Mouse (Mus musculus) G1E-ER4 (cell line): ENCODE results near the gene Akap12. TPM values are rescaled to one million over a fixed set of nuclear protein-coding genes. Genes with fewer than 3 reads are reported as not detected.

ENCODE experiments used
- GATA1 ChIP-seq: IDR thresholded peaks from one replicate; pipeline ENCODE4 v1.8.0; 2012; ENCODE audit warnings: low read length, inconsistent platforms
- polyA plus RNA-seq: library from polyadenylated mRNA; stranded (reverse); fragments of >175 nt; gene quantifications from 2 replicates; pipeline ENCODE4 v1.2.3, GENCODE M21; 2012

The Akap12 gene
- polyA plus RNA-seq, 1 experiment, result not detected

GRCm38 (mm10) chr10:4374239-4374638 is 108.1 kb downstream of the Akap12 start:
- TF ChIP-seq GATA1, result no peak

- TF ChIP-seq GATA1, result no peak
Measured at GRCm38 (mm10) chr10:4374734-4375133, 108.6 kb downstream of the Akap12 start.

DNA sequence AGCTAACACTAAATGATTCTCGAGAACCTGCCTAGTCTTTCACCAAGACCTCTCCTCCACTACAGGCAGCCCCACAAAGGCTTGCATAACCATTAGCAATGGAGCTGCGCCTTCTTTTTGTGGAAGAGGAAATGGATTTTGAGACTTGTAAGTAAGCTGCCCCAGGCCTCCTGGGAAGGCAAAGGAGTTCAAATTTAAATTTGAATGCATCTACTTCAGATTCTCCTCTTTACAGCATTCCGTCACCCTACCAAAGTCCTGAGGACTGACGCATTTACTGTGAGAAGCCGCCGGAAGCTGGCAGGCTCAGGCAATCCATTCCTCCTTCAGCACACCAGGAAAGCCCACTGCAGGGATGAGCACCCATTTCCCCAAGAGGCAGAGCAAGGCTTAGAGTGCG is 109.1 kb downstream of the Akap12 start:
- TF ChIP-seq GATA1, result no peak

DNA sequence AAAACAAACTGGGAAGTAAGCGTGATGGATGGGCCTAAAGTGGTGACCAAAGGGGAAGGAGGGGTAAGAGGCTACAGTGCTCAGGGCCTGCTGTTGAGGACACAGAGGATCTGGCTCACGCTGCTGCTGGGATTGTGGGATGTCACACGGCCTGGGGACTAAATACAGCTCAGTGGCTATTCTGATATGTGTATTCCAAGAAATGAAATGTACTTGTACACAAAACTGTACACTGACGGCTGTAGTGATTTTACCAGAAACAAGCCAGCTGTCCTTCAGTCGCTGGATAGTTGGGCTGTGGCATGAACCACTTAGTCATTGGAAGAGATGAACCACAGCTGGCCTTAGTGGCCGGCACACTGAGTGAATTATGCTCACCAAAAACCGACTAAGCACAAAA is 110.3 kb downstream of the Akap12 start:
- no peak for TF ChIP-seq GATA1

GRCm38 (mm10) chr10:4376931-4377330 is 110.8 kb downstream of the Akap12 start:
- TF ChIP-seq GATA1, result no peak

GRCm38 (mm10) chr10:4380748-4381147 is 114.6 kb downstream of the Akap12 start:
- TF ChIP-seq GATA1, result no peak

GRCm38 (mm10) chr10:4384244-4384643 is 118.1 kb downstream of the Akap12 start:
- TF ChIP-seq GATA1, result no peak

DNA sequence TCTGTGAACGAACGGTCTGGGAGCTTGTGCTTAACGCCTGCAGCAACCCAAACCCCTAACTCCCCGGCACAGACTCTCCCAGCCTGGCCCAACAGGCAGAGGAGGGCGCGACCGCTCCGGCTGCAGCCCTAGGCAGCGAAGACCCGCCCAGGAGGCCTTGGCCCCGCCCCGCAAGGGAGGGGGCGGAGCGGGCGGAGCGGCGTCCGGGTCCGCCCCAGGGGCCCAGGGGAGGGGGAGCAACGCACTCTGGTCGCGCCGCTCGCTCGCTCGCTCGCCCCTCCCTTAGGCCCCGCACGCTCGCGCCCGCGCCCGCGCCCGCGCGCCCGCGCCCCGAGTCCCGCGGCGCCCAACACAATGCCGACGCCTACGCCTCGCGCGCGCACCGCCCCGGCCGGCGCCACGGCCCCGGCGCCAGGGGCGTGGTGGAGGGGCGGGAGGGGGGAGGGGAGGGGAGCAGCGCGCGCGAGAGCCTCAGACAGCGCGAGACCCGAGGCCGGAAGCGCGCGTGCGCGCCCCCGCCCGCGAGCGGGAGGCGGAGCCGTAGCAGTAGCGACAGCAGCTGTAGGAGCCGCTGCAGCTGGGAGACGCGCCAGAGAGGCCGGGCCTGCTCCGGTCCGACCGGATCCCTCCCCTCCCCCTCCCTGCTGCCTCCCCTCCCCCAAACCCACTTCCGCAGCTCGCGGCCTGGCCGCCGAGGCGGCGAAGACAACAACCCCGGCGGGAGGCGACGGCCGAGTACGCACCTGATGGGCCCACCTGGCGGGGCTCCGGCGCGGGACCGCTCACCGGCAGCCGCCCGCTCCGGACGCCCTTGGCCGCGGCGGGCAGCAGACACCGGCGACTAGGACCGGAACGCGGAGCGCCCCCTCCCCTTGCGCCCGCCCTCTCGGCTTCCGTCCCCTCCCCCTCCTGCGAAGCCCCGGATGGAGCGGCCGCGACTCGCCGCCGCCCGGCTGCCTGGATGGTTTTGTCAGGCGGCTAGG is 120.7 kb downstream of the Akap12 start:
- no peak for TF ChIP-seq GATA1

GRCm38 (mm10) chr10:4387701-4388383 is 121.7 kb downstream of the Akap12 start, which contains the start of gene Zbtb2:
Gene Zbtb2, minus strand, starts transcription at chr10:4388108.
- TF ChIP-seq GATA1, result no peak

DNA sequence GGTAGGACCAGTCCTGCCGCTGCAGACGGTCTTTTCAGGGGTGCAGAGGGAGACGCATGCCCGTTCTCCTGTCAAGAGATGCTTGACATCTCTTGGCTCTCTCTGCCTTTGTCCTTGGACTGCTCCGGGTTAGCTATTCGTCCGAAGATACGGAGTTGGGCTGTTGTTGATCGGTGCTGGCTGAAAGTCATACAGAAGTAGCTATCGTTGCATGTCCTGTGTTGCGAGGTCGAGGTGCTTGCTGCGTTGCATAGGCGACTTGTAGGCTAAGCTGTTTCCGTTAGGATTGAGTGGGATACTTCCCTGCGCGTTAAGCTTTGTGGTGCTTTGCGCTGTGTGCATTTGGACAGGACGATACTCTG is 122.2 kb downstream of the Akap12 start:
- TF ChIP-seq GATA1, result no peak

- TF ChIP-seq GATA1, result no peak
Measured at GRCm38 (mm10) chr10:4389036-4389435, 122.9 kb downstream of the Akap12 start.

GRCm38 (mm10) chr10:4389461-4390112 is 123.4 kb downstream of the Akap12 start:
- TF ChIP-seq GATA1, result no peak

GRCm38 (mm10) chr10:4390550-4390949 is 124.4 kb downstream of the Akap12 start:
- no peak for TF ChIP-seq GATA1

DNA sequence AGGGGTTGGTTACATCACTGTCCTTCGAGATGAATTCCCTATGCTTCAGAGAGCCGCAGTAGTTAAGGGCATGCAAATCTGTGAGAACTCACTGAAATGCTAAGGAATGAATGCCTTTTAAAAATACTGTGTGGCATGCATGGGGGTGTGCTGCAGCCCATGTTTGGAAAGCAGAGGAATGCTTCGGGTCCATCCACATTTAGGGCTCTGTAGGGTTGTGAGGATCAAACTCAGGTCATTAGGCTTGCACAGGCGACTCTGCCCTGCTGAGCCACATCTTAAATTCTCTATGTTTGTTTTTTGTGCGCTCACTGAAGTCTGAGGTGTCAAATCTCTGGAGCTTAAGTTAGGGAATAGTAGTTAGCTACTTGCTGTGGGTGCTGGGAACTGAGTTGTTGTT is 124.9 kb downstream of the Akap12 start:
- TF ChIP-seq GATA1, result no peak

GRCm38 (mm10) chr10:4391851-4392250 is 125.7 kb downstream of the Akap12 start:
- TF ChIP-seq GATA1, result no peak

DNA sequence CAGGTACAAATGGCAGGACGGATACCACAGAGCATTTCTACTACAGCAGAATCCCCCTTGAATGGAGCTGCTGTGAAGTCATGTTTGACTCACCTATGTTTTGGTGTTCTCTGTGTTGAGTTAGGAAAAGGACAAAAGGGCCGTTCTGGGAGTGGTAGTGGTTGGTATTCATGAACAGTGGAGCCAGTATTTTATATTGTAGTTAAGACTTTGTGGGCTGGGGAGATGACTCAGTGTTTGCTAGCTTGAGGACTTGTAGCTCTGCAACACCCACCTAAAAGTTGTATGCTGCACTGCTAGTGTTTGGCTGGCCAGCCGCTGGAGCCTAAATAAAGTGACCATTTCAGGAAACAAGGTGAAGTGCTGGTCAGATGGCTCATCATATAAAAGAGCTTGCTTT is 129.1 kb downstream of the Akap12 start:
- no peak for TF ChIP-seq GATA1

DNA sequence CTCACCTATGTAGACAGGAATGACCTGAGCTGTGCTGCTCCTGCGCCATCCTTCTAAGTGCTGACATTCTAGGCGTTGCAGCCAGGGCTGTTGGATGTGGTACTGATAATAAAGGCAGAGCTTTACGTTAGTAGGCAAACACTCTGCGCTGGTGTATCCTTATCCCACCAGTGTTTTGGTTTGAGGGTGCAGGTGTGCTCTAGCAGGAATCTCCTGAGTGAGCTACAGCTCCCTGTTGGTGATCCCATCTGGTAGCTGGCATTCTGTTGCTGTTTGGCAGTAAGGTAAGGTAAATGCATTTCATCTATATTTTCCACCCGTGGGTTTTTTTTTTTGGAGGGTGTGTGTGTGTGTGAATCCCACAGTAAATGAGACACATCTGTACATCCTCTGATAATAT is 131.9 kb downstream of the Akap12 start:
- no peak for TF ChIP-seq GATA1
